Mouse (Mus musculus) heart, adult 2 months (tissue): ENCODE data around the gene Klhl18. TPM values are rescaled to one million over a fixed set of nuclear protein-coding genes. Genes with fewer than 3 reads are reported as not detected.

ENCODE experiments used
- DNase-seq, 2 experiments: peaks; one replicate each; pipeline ENCODE4 v3.0.0; 2021
- H3K27ac ChIP-seq: fragments of 200-600 bp; 2 replicates; pipeline ENCODE4 v1.8.1; 2022
- H3K27me3 ChIP-seq: fragments of 200-500 bp; 2 replicates; pipeline ENCODE4 v1.6.1; 2012; ENCODE audit warnings: mild to moderate bottlenecking, low read length, inconsistent platforms, mixed read lengths; ENCODE audit not compliant: control insufficient read depth, insufficient read depth
- H3K36me3 ChIP-seq: fragments of 200-500 bp; 2 replicates; pipeline ENCODE4 v1.6.1; 2012; ENCODE audit warnings: low read length, inconsistent platforms; ENCODE audit not compliant: control insufficient read depth, insufficient read depth
- H3K4me1 ChIP-seq: fragments of 200-500 bp; 2 replicates; pipeline ENCODE4 v1.6.1; 2011; ENCODE audit warnings: low read length; ENCODE audit not compliant: control insufficient read depth, insufficient read depth
- H3K4me3 ChIP-seq: fragments of 200-600 bp; 2 replicates; pipeline ENCODE4 v1.8.1; 2022
- H3K79me2 ChIP-seq: fragments of 200-500 bp; replicated peaks from 2 replicates; pipeline ENCODE4 v1.6.1; 2012; ENCODE audit warnings: mild to moderate bottlenecking, inconsistent platforms, low read length, moderate library complexity, mixed read lengths; ENCODE audit not compliant: control insufficient read depth, insufficient read depth
- H3K9ac ChIP-seq: fragments of 200-500 bp; 2 replicates; pipeline ENCODE4 v1.6.1; 2012; ENCODE audit warnings: low read depth, mild to moderate bottlenecking, control low read depth, inconsistent platforms, low read length, mixed read lengths
- CTCF ChIP-seq: fragments of 200-600 bp; IDR thresholded peaks from 2 replicates; pipeline ENCODE4 v1.8.1; 2022; ENCODE audit warnings: antibody characterized with exemption, mild to moderate bottlenecking, moderate library complexity
- EP300 ChIP-seq: fragments of 200-500 bp; IDR thresholded peaks from 2 replicates; pipeline ENCODE4 v1.6.1; 2011; ENCODE audit warnings: low read depth, low read length, control low read depth; ENCODE audit not compliant: insufficient read depth
- POLR2A ChIP-seq: fragments of 200-500 bp; IDR thresholded peaks from 2 replicates; pipeline ENCODE4 v1.6.1; 2011; ENCODE audit warnings: mild to moderate bottlenecking, low read depth, low read length, control low read depth; ENCODE audit not compliant: insufficient read depth
- WGBS: fragments of 180-500 bp; shearing (Covaris S2); methylation state at CpG from one replicate; pipeline ENCODE4 v1.1.7; 2018; 5-methylcytosine and 5-hydroxymethylcytosine counted together
- intact Hi-C: fragments of 180-260 bp; cut with DNase I; formaldehyde crosslinking; loops from one replicate; pipeline ENCODE4 v1.15.1; 2025
- polyA plus RNA-seq: library from polyadenylated mRNA; depleted of rRNA; stranded (reverse); fragments of >200 nt; gene quantifications from 2 replicates; pipeline ENCODE4 v1.2.3, GENCODE M21; 2012
- total RNA-seq, 2 experiments: library from RNA; stranded (reverse); gene quantifications; 2 replicates each; pipeline ENCODE4 v1.2.3; 2021

Klhl18 gene
- total and polyA plus RNA-seq, 3 experiments: 11.4 to 13.0 (median 12.0) TPM

DNA sequence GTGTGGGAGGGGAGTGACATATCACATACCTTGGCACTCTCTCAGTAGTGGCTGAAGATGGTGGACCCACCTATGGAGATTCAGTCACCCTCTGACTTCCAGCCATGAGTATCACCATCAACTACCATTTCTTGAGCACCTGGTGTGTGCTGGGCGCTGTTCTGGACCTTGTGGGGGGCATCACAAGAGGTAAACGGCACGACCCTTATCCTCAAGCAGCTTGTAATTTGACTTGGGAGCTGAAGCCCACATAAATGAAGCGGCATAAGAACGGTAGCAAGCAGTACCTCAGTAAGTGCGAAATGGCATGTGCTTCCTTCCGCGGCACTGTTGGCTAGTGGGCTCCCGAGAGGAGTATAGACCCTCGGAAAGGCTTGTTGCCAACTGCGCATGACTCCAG is 1.5 kb upstream of the Klhl18 start:
- WGBS: 46% methylated on average over 11 of the region's 11 CpGs
- H3K4me3 ChIP-seq: no peak overlapping the region
- no peaks in the 10 kb centered on the region for H3K27me3 ChIP-seq
- peaks cover 4% of the 10 kb centered on the region for H3K4me1 ChIP-seq
- no peaks in the 10 kb centered on the region for H3K36me3 ChIP-seq
- intact Hi-C loops: loop anchor here (1.0 to 10.0 kb wide), 3 partner anchors 54 to 147 kb away; partner anchors contain the start of genes Nradd, Scap and Setd2
- peaks cover 3% of the 10 kb centered on the region for H3K79me2 ChIP-seq
- TF ChIP-seq EP300 (no peak), POLR2A (no peak), CTCF (no peak)
- no peak overlapping the region for H3K27ac ChIP-seq
- H3K9ac ChIP-seq: no peak overlapping the region
- DNase-seq: no peak

DNA sequence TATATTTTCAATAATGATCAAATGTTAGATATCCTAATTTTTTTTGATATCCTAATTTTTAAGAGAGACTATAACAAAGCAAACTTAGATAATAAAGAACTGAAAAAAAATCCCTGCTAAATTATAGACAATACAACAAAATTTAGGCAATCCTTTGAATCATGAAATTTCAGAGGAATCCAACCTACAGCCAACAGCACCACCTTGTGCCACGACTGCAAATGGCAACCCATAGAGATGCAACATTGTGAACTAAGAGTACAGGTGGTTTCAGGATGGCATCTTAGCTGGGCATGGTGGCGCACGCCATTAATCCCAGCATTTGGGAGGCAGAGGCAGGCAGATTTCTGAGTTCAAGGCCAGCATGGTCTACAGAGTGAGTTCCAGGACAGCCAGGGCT is 10.3 kb downstream of the Klhl18 start:
- H3K27ac ChIP-seq: no peak overlapping the region
- intact Hi-C loops: no loop called here
- no peak overlapping the region for H3K9ac ChIP-seq
- no peaks in the 10 kb centered on the region; the same call in 1 of the 2 replicates for H3K79me2 ChIP-seq
- TF ChIP-seq POLR2A (no peak), CTCF (peak; percentile 60)
- WGBS: 83% methylated on average over 3 of the region's 3 CpGs
- H3K4me3 ChIP-seq: no peak overlapping the region
- no peak for DNase-seq
- H3K4me1 ChIP-seq: no peaks in the 10 kb centered on the region
- H3K36me3 ChIP-seq: no peaks in the 10 kb centered on the region
- no peaks in the 10 kb centered on the region for H3K27me3 ChIP-seq

DNA sequence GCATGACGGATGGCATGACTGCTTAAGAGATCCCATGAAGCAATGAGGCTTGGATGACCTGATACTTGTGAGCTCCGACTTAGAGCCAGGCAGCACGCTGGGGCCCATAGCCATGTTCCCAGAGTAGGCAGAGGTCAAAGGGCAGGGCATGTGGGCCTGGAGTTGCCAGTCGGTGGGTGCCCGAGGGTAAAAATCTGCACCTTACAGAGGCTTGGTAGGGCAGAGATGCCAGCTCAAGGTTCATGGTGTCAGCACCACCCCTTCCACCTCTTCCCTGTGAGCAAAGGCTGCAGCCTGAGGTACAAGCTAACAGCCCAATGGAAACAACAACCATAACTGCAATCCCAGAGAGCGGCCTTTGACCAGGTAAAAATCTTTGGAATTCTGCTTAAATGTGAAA is 11.2 kb downstream of the Klhl18 start:
- Histone ChIP-seq H3K4me1 (no peaks in the 10 kb centered on the region), H3K27me3 (no peaks in the 10 kb centered on the region), H3K9ac (no peak overlapping the region), H3K27ac (no peak overlapping the region), H3K36me3 (no peaks in the 10 kb centered on the region), H3K79me2 (no peaks in the 10 kb centered on the region; the same call in 1 of the 2 replicates), H3K4me3 (no peak overlapping the region)
- DNase-seq: no peak
- TF ChIP-seq POLR2A (no peak), EP300 (no peak), CTCF (no peak)
- intact Hi-C loops: no loop called here
- WGBS: 94% methylated on average over 6 of the region's 6 CpGs

DNA sequence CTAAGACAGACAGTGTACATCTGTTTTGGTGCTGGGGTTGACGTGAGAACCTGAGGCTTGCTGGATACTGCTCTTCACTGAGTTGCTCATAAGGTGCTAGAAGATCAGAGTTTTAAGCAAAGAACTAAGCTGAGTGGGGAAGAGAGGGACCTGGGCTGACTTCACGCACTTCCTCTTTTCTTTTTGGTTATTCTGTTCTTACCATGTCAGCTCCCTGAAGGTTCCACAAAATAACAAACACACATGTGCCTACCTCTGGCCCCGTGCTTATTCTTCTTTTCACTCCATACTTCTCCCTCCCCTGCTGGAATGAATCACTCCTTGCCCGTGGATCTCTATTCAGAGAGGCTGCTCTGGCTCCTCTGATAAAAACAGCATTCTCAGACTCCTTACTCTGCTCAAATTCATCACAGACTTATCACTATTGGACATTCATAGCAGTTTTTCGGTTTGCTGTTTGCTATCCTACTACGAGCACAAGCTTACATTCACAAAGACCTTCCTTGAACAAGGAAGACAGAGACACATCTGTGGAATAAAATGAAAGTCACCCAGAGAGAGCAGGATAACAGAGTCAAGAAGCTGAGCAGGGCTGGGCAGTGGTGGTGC is 12.4 kb downstream of the Klhl18 start:
- Histone ChIP-seq H3K27ac (no peak overlapping the region), H3K4me3 (no peak overlapping the region), H3K79me2 (no peaks in the 10 kb centered on the region; the same call in 1 of the 2 replicates), H3K4me1 (no peaks in the 10 kb centered on the region), H3K9ac (no peak overlapping the region), H3K36me3 (no peaks in the 10 kb centered on the region), H3K27me3 (no peaks in the 10 kb centered on the region)
- intact Hi-C loops: no loop called here
- DNase-seq: no peak
- 90% methylated on average over 6 of the region's 6 CpGs for WGBS
- TF ChIP-seq EP300: no peak
- TF ChIP-seq CTCF: no peak
- TF ChIP-seq POLR2A: no peak

DNA sequence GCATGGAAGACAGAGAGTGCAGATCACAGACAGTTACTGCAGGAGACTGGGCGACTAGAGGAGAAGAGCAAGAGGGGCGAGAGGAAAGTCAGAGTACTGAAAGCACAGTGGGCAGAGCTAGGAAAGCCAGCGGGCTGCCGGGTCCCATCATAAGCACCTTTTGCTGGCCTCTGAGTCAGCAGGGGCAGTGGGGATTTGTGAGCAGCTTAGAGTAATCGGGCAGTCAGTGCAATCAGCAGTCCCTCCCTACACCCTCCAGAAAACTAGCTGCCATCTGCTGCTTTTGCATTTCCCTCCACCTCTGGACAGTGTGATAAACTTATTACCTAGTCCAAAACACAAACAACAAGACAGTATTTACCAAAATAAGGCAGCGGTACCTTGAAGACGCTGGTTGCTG is 14.2 kb downstream of the Klhl18 start:
- TF ChIP-seq POLR2A (no peak), EP300 (no peak), CTCF (no peak)
- 72% methylated on average over 7 of the region's 7 CpGs for WGBS
- no peaks in the 10 kb centered on the region for H3K27me3 ChIP-seq
- intact Hi-C loops: no loop called here
- no peak for DNase-seq
- H3K79me2 ChIP-seq: no peaks in the 10 kb centered on the region; the same call in 1 of the 2 replicates
- H3K4me1 ChIP-seq: peaks cover 3% of the 10 kb centered on the region; the same call in 1 of the 2 replicates
- no peak overlapping the region for H3K27ac ChIP-seq
- H3K4me3 ChIP-seq: no peak overlapping the region
- H3K9ac ChIP-seq: no peak overlapping the region
- no peaks in the 10 kb centered on the region for H3K36me3 ChIP-seq

DNA sequence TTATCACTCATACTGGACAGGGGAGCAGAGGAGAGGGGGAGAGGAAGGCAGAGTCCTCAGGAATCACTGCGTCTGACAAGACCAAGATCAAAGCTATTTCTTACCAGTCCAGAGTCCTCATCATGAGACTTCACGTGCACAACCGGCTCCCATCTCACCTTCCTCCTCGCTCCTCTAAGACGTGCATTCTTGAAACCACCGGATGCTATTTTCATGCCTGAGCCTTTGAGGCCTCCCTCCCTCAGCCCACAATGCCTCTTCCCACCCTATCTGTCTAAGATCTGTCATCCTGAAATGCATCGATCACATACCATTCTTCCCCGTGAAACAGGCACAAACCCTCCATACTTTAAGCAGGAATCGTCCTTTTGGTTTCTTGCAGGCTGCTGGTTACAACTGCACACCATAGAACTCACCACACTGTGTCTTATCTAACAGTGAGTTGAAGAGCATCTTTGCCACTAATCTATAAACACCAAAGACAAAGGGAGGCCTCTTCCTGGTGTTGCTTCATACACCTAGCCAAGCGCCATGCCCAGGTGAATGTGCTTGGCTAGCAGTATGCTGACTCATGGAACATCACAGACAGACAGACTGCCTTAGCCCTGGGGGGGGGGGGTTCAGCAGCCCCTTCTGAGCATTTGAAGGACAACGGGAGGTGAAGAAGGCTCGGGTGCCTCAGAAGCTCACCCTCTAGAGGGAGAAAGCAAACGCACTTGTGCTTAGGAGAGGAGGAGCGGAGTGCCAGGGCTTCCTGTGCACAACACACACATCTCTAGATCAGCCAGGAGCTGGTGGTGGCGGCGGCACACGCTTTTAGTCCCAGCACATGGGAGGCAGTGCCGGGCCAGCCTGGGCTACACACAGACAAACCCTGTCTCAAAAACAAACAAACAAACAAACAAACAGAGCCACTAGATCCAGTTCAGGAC is 15.3 kb downstream of the Klhl18 start:
- Histone ChIP-seq H3K79me2 (no peaks in the 10 kb centered on the region; the same call in 1 of the 2 replicates), H3K9ac (no peak overlapping the region), H3K36me3 (no peaks in the 10 kb centered on the region), H3K4me1 (peaks cover 3% of the 10 kb centered on the region; the same call in 1 of the 2 replicates), H3K27me3 (no peaks in the 10 kb centered on the region), H3K27ac (no peak overlapping the region), H3K4me3 (no peak overlapping the region)
- DNase-seq: no peak
- intact Hi-C loops: no loop called here
- TF ChIP-seq EP300 (no peak), POLR2A (no peak), CTCF (no peak)
- 81% methylated on average over 18 of the region's 18 CpGs for WGBS
